Mouse (Mus musculus) NIH3T3 (cell line): ENCODE data around the gene Dusp18.
"Not testable (repeated sequence)": the region's sequence is repeated elsewhere in the genome, so short reads cannot be mapped to it uniquely, and the experiment has no call there.

ENCODE experiments used
- DNase-seq: peaks from one replicate; pipeline ENCODE4 v3.0.0-alpha.2; 2012; ENCODE audit warnings: low read depth

Dusp18 gene

DNA sequence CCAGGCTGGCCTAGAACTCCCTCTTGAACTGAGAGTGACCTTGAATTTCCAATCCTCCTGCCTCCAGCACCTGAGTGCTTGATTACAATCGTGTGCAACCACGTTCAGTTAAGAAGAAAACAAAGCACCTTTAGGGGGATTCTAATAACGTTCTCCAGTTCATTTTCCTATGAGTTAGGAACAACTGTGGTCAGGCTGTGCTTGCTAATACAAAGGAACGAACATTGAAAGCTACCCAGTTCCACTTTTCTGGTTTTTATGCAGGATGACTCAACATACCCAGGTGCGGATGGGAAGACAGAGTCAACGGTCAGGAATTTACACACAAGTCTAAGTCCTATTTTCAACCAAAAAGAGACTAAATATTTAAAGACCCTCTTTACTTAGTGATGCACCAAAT is 1.1 kb upstream of the Dusp18 start:
- no peak for DNase-seq

- no peak for DNase-seq
Observed at GRCm38 (mm10) chr11:3895458-3895857, 418 bp downstream of the Dusp18 start.

DNA sequence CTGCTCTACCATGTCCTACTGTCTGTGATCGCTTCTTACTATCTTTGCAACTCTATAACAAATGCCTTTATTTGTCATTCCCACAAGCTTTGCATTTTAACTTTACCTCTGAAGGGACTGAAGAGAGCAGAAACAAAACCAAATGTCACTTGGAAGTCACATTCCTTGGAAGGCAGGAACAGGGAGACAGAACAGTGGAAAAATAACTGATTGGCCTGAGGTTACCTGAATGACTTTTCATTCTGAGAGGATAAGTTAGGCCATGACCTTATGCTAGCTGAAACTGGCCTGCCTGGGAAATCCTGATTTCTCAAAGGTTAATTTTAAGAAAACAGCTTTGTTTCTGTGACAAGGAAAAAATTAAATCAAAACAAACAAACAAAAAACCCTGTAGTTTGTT is 893 bp downstream of the Dusp18 start:
- no peak for DNase-seq

DNA sequence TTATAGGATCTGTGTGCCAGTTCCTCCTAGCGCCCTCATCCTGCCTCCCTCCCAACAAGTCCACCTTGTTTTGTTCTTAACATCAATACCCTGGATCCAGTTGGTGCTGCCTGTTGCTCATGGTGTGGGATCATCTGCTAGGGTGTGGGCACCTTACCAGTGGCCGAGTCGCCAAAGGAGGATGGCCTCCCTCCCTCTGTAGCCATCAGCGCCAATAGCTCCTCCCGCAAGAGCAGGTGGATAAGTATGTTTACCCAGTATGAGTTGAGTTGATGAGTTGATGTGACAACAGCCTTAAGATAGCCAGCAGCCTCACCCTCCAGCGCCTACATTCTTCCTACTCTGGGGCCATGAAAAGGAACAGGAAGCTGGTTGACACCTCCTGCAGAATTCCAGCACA is 5.3 kb downstream of the Dusp18 start:
- no peak for DNase-seq

DNA sequence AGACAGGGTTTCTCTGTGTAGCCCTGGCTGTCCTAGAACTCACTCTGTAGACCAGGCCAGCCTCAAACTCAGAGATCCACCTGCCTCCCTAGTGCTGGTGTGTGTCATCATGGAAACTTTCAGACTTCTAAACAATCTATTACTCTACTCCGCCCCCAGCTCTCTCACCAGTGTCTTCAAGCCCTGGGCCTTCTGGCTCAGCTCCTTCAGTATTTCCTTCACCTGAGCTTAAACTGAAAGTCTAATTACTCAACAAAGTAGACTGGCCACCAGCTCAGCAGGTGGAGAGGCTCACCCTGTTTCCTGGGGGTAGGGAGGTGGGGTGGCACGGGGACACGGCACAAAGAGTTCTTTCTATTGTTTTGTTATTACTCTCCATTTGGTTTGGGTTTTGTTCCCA is 7.5 kb downstream of the Dusp18 start:
- no peak for DNase-seq

- DNase-seq = peak; percentile 81
Observed at GRCm38 (mm10) chr11:3903046-3903445, 8.0 kb downstream of the Dusp18 start.

GRCm38 (mm10) chr11:3904673-3905072 is 9.6 kb downstream of the Dusp18 start:
- DNase-seq = no peak

GRCm38 (mm10) chr11:3905446-3905845 is 10.4 kb downstream of the Dusp18 start:
- DNase-seq = peak; percentile 23

GRCm38 (mm10) chr11:3909236-3909635 is 14.2 kb downstream of the Dusp18 start:
- DNase-seq = peak; percentile 45

- peak; percentile 60 for DNase-seq
Observed at GRCm38 (mm10) chr11:3910513-3911310, 15.7 kb downstream of the Dusp18 start.

GRCm38 (mm10) chr11:3911440-3911839 is 16.4 kb downstream of the Dusp18 start:
- not testable (repeated sequence) for DNase-seq

DNA sequence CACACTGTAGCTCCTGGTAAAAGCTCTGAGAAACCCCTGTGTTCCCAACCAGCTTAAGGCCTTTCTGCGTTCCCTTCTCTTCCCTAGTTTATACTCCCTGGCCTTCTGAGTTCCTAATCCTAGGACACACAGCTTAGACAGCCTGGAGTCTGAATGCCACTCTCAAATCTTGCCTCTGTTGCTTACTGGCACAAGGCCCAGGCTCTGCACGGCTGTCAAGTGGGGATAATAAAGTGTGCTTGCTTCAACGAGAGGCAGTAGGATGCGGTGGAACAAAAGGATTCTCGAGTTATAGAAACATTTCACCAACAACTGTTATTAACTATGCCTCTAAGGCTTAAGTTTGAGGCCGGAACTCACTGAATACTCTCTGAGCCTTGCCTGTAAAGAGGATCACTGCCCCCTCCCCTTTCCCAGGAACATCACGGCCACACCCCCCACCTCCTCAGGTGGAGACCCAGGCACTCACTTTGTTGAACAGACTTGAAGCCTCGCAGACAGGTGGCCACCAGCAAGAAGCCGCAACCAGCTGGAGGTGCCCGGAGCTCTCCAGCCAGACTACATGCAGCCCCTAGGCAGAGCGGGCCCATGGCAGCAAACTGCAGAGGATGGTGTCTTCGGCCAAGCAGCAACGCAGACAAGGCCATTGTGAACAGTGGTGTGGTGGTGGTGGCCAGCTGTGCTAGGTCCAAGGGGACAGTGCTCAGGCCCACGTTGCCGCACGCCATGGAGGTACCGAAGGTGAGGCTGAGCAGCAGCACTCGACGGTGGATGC is 17.2 kb downstream of the Dusp18 start:
- peak; percentile 69 for DNase-seq

GRCm38 (mm10) chr11:3912875-3913271 is 17.8 kb downstream of the Dusp18 start:
- peak; percentile 59 for DNase-seq

GRCm38 (mm10) chr11:3913316-3914108 is 18.5 kb downstream of the Dusp18 start:
- DNase-seq = peak; percentile 96

DNA sequence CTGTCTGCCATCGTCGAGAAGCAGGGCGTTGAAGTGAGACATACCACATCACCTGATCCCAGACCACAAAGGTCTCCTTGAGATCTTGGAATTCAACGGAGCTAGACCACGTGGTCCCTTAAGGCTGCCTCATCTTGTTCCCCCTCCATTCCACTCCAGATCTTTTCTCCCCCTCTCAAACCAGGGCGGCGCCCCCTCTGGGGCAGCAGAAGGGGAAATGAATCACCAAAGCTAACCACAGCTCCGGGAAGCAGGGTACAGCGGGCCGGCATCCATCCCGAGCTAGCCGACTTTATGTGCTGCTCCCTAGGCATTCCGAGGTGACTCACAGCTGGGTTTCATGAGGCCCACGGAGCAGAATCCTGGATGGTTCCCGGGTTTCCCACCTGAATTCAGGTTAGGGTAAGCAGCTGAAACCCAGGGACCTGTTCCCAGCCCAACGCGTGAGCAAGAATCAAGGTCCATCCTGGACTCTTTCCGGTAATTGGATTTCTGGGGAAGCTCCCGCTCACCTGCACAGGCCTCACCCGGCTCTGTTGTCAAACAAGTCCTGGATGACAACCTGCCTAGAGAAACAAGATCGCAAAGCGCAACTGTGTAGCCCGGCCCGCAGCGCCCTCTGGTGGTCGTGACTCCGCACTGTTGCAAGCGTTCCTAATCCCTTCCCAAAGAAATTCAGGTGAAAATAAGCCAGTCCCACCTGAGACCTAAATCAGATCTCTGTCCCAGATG is 19.2 kb downstream of the Dusp18 start, which contains the start of gene Slc35e4:
Slc35e4 (minus strand) TSS at position 556 of the 732 bp plus-strand sequence.
- peak; percentile 94 for DNase-seq

DNA sequence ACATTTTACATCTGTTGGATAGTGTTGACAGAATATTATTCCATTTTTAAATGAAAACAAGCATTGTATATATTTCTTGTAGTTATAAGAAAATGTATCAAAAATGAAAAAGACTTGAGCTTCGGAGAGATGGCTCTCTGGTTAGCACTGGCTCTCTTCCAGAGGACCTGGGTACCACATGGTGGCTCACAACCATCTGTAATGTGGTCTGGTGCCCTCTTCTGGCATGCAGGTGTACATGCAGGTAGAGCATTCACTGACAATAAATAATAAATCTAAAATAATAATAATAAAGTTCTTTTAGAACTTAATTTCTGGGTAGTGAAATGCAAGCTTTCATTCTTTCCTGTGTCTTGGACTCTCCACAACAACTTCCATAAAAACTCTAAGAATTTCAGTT is 23.7 kb downstream of the Dusp18 start:
- DNase-seq = peak; percentile 63

- DNase-seq = no peak
Observed at GRCm38 (mm10) chr11:3920476-3920875, 25.4 kb downstream of the Dusp18 start.

DNA sequence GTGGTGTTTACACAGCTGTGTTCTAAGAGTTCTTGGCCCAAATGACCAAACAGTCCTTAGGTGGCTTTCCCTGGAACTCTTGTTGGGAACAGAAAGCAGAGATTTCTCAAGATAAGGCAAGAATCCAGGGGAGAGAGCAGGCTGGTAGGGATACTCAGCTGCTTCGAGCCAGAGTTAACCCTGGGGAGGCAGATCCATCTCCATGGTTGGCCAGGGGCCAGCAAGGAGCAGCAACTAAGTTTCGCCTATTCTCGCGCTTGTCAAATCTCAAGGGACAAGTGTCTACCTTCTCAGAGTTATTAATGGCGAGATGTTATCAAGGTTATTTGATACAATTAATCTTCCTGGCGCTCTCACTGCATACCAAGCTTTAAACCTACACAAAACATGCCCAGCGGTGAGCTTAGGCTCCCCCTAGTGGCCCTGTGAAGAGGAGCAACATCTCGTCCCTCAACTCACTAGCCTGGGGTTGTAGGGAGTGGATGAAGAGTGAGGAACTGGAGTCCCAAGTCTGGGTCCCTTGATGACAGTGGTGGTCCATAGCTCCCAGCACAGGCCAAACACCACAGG is 26.3 kb downstream of the Dusp18 start:
- peak; percentile 79 for DNase-seq

GRCm38 (mm10) chr11:3922115-3922514 is 27.1 kb downstream of the Dusp18 start:
- DNase-seq = no peak

DNA sequence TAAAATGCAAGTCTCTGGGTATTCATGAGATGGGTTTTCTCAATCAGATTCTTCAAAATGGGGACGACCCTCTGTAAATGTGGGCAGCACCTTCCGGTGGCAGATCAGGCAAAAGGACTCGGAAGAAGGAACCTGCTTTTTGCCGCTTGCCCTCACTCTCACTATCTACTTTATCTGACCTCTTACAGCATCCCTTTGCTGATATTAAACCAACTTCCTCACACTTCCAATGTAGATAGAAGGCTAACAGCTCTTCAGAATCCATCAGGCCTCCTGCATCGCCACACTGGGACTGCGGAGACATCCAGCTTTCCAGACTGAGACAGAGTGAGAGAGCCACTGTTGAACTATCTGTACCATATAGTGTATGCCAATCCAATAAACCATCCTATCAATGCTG is 27.7 kb downstream of the Dusp18 start:
- no peak for DNase-seq

- DNase-seq = no peak
Observed at GRCm38 (mm10) chr11:3925916-3926315, 30.9 kb downstream of the Dusp18 start.
